Mouse (Mus musculus): Measurements from ENCODE around the gene Rad23b.
"Not testable (repeated sequence)": the region's sequence is repeated elsewhere in the genome, so short reads cannot be mapped to it uniquely, and the experiment has no call there.

Gene Rad23b

DNA sequence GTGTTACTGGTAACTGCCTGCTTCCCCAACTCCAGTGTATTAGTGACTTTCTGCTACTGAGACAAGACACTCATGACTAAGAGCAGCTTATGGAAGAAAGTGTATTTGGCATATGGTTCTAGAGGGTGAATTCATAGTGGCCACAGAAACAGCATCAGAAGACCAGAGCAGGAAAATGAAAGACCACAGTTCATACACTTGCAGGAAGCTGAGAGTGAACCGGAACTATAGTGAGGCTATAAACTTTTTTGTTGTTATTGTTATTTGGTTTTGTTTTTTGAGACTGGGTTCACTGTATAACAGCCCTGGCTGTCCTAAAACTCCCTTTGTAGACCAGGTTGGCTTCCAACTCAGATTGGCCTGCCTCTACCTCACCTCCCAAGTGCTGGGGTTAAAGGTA lies 6.0 kb downstream of the Rad23b start:
- DNase-seq (ENCODE audit: low spot score) = no peak

DNA sequence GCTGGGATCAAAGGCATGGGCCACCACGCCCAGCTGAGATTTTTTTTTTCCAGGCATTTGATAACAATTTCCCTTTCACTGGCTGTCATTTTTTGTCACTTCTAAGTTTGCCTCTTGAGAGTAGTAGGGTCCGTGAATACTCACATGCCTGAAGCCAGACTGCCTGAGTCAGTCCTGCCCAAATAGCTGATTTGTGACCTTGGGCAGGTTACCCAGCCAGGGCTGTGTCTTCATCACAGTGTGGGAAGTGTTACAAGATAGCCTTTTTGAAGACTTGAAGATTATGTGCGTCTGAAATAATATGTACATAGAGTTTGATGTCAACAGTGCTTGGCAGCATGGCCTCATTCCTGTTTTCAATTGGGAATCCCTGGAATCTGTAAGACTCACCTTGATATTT lies 6.9 kb downstream of the Rad23b start:
- no peak for DNase-seq (ENCODE audit: low spot score)

DNA sequence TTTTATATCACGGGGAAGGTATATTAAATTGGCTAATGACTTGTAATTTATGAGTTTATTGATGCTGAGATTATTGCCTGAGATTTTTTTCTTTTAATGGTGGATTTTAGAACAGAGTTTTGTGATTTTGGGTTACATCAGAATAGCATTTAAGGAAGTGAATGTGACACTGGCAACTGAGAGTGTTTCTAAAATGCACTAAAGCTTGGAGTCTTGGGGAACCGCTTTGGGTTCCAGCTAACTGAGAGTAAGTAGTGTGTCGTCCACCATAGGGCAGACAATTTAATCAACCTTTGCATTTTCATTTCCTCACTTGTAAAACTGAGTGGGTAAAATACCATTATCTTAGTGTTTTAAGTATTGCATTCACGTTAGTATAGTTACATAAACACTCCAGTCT lies 14.0 kb downstream of the Rad23b start:
- DNase-seq (ENCODE audit: low spot score) = no peak

DNA sequence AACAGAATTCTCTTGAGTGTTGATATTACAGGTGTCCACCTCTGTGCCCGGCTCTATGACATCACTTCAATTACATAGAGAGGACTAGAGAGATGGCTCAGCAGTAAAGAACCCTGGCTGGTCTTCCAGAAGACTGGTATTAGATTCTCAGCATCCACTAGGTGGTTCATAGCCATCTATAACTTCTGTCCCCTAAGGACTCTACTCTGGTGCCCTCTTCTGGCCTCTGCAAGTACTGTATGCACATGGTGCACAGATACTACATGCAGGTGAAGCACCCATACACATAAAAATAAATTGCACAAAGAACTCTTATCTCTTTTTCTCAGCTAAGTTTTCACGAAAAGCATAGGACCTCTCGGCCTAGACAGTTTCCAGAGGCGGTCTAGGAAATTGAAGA lies 14.5 kb downstream of the Rad23b start:
- DNase-seq (ENCODE audit: low spot score) = no peak

DNA sequence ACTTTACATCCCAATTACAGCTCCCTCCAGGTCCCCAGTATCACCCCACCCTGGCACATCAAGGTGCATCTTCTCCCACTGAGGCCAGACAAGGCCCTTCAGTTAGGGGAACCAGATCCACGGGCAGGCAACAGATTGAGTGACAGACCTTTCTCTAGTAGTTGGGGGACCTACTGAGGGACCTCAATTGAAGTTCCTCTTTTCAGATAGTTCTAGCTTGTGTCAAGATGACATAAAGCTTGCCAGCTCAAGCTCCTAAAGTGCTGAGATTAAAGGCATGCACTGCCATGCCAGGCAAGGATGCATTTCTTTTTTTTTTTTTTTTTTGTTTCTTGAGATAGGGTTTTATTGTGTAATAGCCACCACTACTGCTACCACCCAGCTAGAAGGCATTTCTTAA lies 16.2 kb downstream of the Rad23b start:
- no peak for DNase-seq (ENCODE audit: low spot score)

DNA sequence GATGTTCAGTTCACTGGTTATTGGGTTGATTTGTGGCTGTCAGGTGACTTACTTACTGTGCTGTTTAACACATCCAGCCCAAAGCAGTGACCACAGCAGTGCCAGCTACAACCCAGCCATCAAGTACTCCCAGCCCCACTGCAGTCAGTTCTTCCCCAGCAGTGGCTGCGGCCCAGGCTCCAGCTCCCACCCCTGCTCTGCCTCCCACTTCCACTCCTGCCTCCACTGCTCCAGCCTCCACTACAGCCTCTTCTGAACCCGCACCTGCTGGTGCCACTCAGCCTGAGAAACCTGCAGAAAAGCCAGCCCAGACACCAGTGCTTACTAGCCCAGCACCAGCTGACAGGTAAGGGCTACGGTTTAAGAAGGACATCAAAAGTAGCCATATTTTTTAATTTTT lies 20.3 kb downstream of the Rad23b start:
- no peak for DNase-seq (ENCODE audit: low spot score)

DNA sequence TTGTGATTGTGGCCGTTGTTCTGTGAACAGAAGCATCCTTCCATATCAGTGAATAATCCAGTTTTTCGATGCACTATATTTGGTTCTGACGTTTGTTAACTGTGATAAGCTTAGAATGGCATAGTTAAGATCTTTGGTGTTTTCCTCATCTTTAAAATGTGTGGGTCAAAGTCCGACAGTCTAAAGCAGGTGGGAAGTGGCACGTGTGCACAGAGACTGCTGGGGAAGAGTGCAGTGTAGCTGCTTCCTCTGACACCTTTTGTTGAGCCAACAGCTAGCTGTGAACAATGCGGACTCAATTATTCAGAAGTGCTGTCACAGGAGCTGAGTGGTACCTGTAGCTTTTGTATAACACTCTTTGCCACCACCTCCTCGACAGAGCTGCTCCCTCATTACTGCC lies 21.5 kb downstream of the Rad23b start:
- no peak for DNase-seq (ENCODE audit: low spot score)

DNA sequence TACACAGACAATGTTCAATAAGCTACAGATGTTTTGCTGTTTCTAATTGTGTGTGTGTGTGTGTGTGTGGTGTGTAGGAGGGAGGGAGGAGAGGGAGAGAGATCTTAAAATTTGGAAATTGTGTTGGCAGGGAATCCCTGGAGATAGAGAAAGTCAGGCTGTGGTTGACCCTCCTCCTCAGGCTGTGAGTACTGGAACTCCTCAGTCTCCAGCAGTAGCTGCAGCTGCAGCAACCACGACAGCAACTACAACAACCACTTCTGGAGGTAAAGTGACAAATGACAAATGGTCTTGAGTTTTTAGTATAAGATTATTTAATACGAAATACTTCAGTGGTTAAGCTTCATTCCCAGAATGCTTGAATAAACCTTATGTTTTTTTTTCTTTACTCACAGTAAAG lies 32.5 kb downstream of the Rad23b start:
- no peak for DNase-seq (ENCODE audit: low spot score)

DNA sequence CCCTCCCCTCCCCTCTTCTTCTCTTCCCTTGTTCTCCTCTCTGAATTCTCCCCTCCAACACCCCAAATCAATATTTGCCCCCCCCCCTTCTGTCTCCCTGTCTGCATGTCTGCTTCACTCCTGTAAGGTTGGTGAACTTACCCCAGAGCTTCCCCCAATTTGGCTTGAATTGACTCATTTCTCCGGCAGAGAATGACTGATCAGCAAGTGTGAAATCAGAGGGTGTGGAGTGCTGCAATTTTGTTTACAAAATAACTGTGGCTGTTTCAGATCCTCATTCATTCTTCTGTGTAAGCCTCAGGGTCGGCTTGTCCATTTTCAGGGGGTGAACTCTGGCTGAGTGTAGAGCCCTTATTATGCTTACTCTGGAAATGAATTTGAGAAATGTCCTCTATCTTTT lies 36.9 kb downstream of the Rad23b start:
- no peak for DNase-seq (ENCODE audit: low spot score)

DNA sequence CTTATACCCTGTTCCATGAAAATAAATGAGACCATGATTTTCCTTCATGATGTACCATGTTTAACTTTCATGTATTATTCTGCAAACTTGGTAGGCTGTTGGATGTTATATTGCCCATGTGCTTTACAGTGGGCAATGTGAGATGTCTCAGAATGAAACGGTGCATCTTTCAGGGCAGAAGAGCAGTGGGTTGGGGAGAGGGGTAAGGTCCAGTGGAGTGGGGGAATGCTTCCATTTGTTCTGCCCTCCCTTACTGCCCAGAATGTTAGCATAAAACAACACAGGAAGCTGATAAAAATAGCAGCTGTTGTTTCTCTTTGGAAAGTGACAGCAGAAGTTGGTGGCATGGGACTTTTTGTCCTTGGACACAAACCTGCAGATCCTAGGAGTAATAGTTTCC lies 41.6 kb downstream of the Rad23b start:
- no peak for DNase-seq (ENCODE audit: low spot score)

DNA sequence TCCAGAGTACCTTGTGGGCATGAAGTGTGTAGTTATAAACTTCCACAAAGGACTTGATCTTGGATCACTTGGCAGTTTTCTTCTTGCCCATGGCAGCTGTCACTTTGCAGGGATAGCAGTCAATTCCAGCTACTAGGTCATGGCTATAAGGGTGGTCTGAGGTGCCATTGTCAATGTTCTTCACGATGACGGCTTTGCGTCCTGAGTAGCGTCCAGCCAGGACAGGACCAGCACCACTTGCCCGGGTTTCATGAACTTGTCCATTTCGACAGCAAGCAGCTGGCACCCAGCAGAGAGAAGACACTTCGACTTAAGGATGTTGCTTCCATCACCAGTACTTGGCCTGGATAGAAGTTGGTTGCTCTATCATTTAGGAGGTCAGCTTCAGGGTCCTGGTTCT lies 42.6 kb downstream of the Rad23b start:
- DNase-seq (ENCODE audit: low spot score) = no peak

DNA sequence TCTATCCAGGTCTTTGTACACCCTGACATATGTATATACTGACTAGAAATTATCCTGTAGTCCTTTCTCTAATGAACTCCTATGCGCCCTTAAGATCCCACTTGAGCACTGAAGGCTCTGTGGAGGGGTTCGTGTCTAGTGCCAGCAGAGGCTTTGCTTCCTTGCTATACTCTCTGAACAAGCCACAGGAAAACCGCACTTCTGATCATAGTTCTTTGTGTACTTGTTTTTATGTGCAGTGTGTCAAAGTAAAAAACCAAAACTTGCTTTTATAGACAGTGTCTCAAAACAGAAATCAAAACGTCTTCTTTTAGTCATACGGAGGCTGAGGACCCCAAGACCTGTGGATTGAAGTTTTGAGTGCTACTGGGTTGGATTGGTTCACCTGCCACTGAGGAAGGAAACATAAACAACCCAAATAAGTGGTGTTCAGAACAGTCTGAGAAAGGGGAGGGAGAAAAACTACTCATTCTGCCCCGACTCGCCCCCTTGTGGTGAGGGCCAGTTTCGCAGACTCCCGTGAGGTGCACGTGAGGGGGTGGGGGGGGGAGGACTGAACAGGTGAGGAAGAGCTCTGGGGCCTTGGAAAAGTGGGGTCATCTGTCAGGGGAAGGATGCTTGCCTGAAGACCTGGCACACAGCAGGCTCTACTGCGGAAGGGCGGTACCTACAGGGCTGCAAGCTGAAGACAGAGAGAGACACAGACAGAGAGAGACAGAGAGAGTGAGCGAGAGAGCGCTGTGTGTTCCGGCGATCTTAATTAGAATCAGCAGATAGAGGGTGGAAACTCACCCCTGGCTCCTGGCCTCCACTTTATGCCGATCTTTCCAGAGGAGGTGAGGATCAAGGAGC lies 48.3 kb downstream of the Rad23b start:
- no peak for DNase-seq (ENCODE audit: low spot score)

DNA sequence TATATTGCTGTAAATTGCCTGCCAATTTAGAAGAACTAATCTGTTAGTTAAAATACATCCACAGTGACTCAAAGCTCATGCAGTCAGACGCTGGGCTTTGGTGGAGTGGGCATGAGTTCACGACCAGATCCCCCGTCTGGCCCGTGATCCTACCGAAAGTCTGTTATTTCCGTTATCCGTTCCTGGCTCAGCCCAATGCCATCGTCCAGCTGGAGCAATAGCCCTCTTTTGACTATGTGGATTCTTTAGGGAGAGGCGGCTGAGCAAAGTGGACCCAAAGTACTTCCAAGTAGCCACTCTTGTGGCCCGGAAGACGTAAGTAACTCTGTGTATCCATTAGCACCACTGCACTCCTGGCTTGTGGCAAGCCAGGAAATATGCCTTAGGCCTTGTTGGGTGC lies 49.1 kb downstream of the Rad23b start:
- no peak for DNase-seq (ENCODE audit: low spot score)

DNA sequence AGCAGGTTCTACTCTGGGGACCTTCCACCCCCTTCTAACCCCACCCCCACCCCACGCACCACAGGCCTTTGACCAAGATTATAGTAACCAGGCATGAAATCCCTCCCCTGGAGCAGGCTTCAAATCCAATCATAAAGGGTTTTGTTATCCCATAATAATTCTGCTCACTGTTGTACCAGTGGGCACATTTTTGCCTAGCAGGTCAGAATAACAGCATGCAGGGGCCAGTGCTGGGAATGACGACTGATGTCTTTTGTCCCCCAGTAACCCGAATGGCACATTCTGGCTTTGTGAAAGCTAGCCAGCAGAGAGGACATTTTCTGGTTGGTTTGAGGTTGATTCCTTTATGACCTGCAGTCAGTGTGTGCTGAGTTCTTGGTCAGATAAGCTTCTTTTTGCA lies 55.5 kb downstream of the Rad23b start:
- DNase-seq (ENCODE audit: low spot score) = no peak

DNA sequence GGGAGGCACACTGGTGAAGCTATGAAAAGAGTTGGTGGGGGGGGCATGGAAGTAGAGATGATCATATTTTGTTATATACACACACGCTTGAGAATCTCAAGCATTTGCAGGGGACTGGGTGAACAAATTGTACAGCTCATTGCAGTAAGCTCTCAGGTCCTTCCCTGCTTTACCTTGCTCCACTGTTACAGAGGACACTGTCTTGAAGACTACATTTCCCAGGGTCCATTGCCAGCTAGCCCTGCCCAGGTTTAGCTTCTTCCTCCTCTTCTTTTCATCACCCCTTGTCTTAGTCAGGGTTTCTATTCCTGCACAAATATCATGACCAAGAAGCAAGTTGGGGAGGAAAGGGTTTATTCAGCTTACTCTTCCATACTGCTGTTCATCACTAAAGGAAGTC lies 56.7 kb downstream of the Rad23b start:
- no peak for DNase-seq (ENCODE audit: low spot score)

DNA sequence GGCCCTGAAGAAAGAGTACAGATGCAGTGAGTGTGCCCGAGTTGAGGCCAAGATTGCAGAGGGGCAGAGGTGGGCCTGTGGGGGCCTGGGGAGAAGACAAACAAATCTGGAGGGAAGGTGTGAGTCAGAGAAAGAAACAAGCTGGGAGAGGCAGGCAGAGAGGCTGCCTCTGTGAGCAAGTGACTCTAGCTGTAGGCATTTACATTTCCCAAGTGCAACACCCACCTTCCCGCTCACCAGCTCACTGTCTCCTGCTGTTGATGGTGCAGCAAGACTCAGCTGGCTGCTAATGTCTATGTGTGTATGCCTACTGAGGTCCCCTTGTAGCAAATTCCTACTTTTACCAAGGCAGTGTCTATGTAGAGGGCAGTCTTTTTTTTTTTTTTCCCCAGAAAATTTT lies 58.2 kb downstream of the Rad23b start:
- no peak for DNase-seq (ENCODE audit: low spot score)

DNA sequence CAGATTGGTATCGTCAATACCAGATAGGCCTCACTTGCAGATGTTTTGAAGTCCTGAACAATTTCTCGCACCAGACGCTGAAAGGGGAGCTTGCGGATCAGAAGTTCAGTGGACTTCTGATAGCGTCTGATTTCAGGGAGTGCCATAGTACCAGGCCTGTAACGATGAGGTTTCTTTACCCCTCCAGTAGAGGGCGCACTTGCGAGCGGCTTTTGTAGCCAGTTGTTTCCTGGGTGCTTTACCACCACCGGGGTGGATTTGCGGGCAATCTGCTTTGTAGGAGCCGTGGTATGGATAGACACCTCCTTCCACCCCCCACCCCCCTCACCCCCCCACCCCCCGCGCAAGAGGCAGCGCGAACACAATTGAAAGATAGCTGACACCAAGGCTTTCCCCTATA lies 59.2 kb downstream of the Rad23b start:
- peak; percentile 17 for DNase-seq (ENCODE audit: low spot score)

DNA sequence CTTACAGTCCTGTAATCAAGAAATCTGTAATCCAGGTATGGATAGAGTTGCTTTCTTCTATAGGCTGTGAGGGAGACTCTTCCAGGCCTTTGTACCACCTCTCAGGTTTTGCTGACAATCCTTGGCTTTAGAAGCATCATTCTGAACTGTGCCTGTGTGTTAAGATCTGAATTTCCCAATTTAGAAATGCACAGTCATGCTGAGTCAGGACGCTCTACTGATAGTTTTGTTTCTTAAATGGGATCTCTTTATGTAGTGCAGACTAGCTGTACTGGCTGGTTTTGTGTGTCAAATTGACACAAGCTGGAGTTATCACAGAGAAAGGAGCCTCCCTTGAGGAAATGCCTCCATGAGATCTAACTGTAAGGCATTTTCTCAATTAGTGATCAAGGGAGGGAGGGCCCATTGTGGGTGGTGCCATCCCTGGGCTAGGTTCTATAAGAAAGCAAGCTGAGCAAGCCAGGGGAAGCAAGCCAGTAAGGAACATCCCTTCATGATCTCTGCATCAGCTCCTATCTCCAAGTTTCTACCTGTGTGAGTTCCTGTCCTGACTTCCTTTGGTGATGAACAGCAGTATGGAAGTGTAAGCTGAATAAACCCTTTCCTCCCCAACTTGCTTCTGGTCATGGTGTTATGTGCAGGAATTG lies 59.9 kb downstream of the Rad23b start:
- DNase-seq (ENCODE audit: low spot score) = not testable (repeated sequence)

DNA sequence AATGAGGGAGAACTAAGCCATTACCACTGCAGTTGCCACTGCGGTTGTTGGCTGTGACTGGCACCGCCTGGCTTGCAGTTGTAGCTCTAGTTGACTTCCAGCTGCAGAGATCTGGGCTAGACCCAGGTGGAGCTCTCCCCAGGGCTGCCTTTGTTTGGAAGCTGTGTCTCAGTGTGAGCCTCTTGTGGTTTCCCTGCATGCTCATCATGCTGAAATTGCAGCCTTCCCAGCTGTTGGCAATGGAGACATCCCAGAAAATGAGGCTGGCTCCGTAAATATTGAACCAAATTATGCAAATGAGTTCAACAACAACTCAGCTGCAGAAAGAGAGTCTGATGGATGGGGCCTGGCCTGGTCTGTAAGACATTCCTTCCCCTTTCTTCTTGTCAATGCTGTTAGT lies 66.0 kb downstream of the Rad23b start:
- no peak for DNase-seq (ENCODE audit: low spot score)

DNA sequence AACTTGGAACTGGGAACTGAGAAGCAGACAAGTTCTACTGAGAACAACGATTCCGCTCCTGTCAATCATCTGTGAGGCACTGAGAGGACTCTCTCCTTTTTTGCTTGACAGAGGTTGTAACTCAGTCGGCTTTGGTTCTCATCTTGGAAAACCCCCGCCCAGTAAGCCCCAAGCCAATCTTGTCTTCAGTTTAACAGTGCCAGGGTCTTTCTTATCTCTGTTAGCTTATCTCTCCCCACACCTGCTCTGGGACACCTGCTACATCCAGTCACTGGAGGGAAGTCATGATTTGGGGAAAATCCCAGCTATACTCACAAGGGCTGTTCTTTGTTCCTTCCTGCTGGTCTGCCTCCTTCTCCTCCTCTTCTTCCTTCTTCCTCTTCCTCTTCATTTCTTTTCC lies 76.4 kb downstream of the Rad23b start:
- no peak for DNase-seq (ENCODE audit: low spot score)

Data from testis, postnatal 14 days (tissue).